Mouse (Mus musculus): ENCODE results near the gene Cyp26c1.

GRCm38 (mm10) chr19:37696603-37697334 lies 11.4 kb downstream of the Cyp26c1 start:
- no peak for TF ChIP-seq CTCF (IDR thresholded peaks at IDR 0.05; ENCODE audit: borderline replicate concordance, insufficient read depth, low read length)
- TF ChIP-seq POLR2A (IDR thresholded peaks at IDR 0.05; ENCODE audit: low read depth, low read length) = no peak
